Mouse (Mus musculus): ENCODE measurements around the gene Acacb. TPM values are rescaled to one million over a fixed set of nuclear protein-coding genes. Genes with fewer than 3 reads are reported as not detected.

Acacb gene
- polyA plus RNA-seq, 2 experiments: 2.7 to 4.9 TPM

- Histone ChIP-seq H3K27ac (replicated peaks; ENCODE audit: low read depth, low read length) (no peak overlapping the region), H3K9me3 (ENCODE audit: control insufficient read depth, low read length) (no peaks in the 10 kb centered on the region), H3K4me1 (ENCODE audit: control insufficient read depth, insufficient read depth, low read length) (peaks cover 6% of the 10 kb centered on the region; the same call in 1 of the 2 replicates), H3K9ac (ENCODE audit: low read depth, low read length, severe bottlenecking) (no peak overlapping the region), H3K27me3 (ENCODE audit: control insufficient read depth, insufficient read depth, low read length) (no peaks in the 10 kb centered on the region), H3K4me2 (replicated peaks; ENCODE audit: low read depth, low read length, severe bottlenecking) (no peak overlapping the region), H3K36me3 (ENCODE audit: control insufficient read depth, insufficient read depth, low read length) (no peaks in the 10 kb centered on the region), H3K4me3 (replicated peaks; ENCODE audit: low read length) (no peak overlapping the region)
- no peak for TF ChIP-seq POLR2A (IDR thresholded peaks at IDR 0.05; ENCODE audit: borderline replicate concordance, extremely low read depth, insufficient read depth, insufficient read length)
- 78% methylated on average over 4 of the region's 4 CpGs for WGBS
- DNase-seq (ENCODE audit: low spot score): no peak
- no peak for ATAC-seq (ENCODE audit: low FRiP score, low read depth)
These were observed 31.8 kb downstream of the Acacb start for GRCm38 (mm10) chr5:114177966-114178719.

- no peak for TF ChIP-seq POLR2A (IDR thresholded peaks at IDR 0.05; ENCODE audit: borderline replicate concordance, extremely low read depth, insufficient read depth, insufficient read length)
These were observed 33.2 kb downstream of the Acacb start for GRCm38 (mm10) chr5:114179541-114179940.

GRCm38 (mm10) chr5:114183493-114183892 lies 37.2 kb downstream of the Acacb start:
- Histone ChIP-seq H3K9me3 (ENCODE audit: control insufficient read depth, low read length) (no peaks in the 10 kb centered on the region), H3K27ac (replicated peaks; ENCODE audit: low read depth, low read length) (no peak overlapping the region), H3K4me2 (replicated peaks; ENCODE audit: low read depth, low read length, severe bottlenecking) (no peak overlapping the region), H3K36me3 (ENCODE audit: control insufficient read depth, insufficient read depth, low read length) (no peaks in the 10 kb centered on the region), H3K27me3 (ENCODE audit: control insufficient read depth, insufficient read depth, low read length) (no peaks in the 10 kb centered on the region), H3K9ac (ENCODE audit: low read depth, low read length, severe bottlenecking) (no peak overlapping the region), H3K4me3 (replicated peaks; ENCODE audit: low read length) (no peak overlapping the region), H3K4me1 (ENCODE audit: control insufficient read depth, insufficient read depth, low read length) (no peaks in the 10 kb centered on the region)
- TF ChIP-seq POLR2A (IDR thresholded peaks at IDR 0.05; ENCODE audit: borderline replicate concordance, extremely low read depth, insufficient read depth, insufficient read length): no peak
- 97% methylated on average over 2 of the region's 2 CpGs for WGBS
- no peak for ATAC-seq (ENCODE audit: low FRiP score, low read depth)
- no peak for DNase-seq (ENCODE audit: low spot score)

More at GRCm38 (mm10) chr5:114179541-114179940, 33.2 kb downstream of the Acacb start:
- peaks cover 6% of the 10 kb centered on the region; the same call in 1 of the 2 replicates for H3K4me1 ChIP-seq (ENCODE audit: control insufficient read depth, insufficient read depth, low read length)
- no peak overlapping the region for H3K9ac ChIP-seq (ENCODE audit: low read depth, low read length, severe bottlenecking)
- 85% methylated on average over 11 of the region's 11 CpGs for WGBS
- no peaks in the 10 kb centered on the region for H3K27me3 ChIP-seq (ENCODE audit: control insufficient read depth, insufficient read depth, low read length)
- no peak overlapping the region for H3K4me3 ChIP-seq (replicated peaks; ENCODE audit: low read length)
- H3K9me3 ChIP-seq (ENCODE audit: control insufficient read depth, low read length): no peaks in the 10 kb centered on the region
- no peak for DNase-seq (ENCODE audit: low spot score)
- no peak overlapping the region for H3K27ac ChIP-seq (replicated peaks; ENCODE audit: low read depth, low read length)
- no peak overlapping the region for H3K4me2 ChIP-seq (replicated peaks; ENCODE audit: low read depth, low read length, severe bottlenecking)
- no peaks in the 10 kb centered on the region for H3K36me3 ChIP-seq (ENCODE audit: control insufficient read depth, insufficient read depth, low read length)
- no peak for ATAC-seq (ENCODE audit: low FRiP score, low read depth)

GRCm38 (mm10) chr5:114187108-114187507 lies 40.8 kb downstream of the Acacb start:
- no peaks in the 10 kb centered on the region for H3K9me3 ChIP-seq (ENCODE audit: control insufficient read depth, low read length)
- TF ChIP-seq POLR2A (IDR thresholded peaks at IDR 0.05; ENCODE audit: borderline replicate concordance, extremely low read depth, insufficient read depth, insufficient read length): no peak
- H3K4me3 ChIP-seq (replicated peaks; ENCODE audit: low read length): no peak overlapping the region
- no peak overlapping the region for H3K4me2 ChIP-seq (replicated peaks; ENCODE audit: low read depth, low read length, severe bottlenecking)
- ATAC-seq (ENCODE audit: low FRiP score, low read depth) (no peak), DNase-seq (ENCODE audit: low spot score) (no peak)
- H3K27ac ChIP-seq (replicated peaks; ENCODE audit: low read depth, low read length): no peak overlapping the region
- no peak overlapping the region for H3K9ac ChIP-seq (ENCODE audit: low read depth, low read length, severe bottlenecking)
- no peaks in the 10 kb centered on the region for H3K27me3 ChIP-seq (ENCODE audit: control insufficient read depth, insufficient read depth, low read length)
- WGBS: 83% methylated on average over 2 of the region's 2 CpGs
- no peaks in the 10 kb centered on the region for H3K36me3 ChIP-seq (ENCODE audit: control insufficient read depth, insufficient read depth, low read length)
- H3K4me1 ChIP-seq (ENCODE audit: control insufficient read depth, insufficient read depth, low read length): no peaks in the 10 kb centered on the region

GRCm38 (mm10) chr5:114188900-114189464 lies 42.6 kb downstream of the Acacb start:
- Histone ChIP-seq H3K9me3 (ENCODE audit: control insufficient read depth, low read length) (no peaks in the 10 kb centered on the region), H3K4me1 (ENCODE audit: control insufficient read depth, insufficient read depth, low read length) (no peaks in the 10 kb centered on the region), H3K27me3 (ENCODE audit: control insufficient read depth, insufficient read depth, low read length) (no peaks in the 10 kb centered on the region), H3K36me3 (ENCODE audit: control insufficient read depth, insufficient read depth, low read length) (no peaks in the 10 kb centered on the region), H3K4me2 (replicated peaks; ENCODE audit: low read depth, low read length, severe bottlenecking) (no peak overlapping the region), H3K9ac (ENCODE audit: low read depth, low read length, severe bottlenecking) (no peak overlapping the region), H3K27ac (replicated peaks; ENCODE audit: low read depth, low read length) (no peak overlapping the region), H3K4me3 (replicated peaks; ENCODE audit: low read length) (no peak overlapping the region)
- no peak for TF ChIP-seq POLR2A (IDR thresholded peaks at IDR 0.05; ENCODE audit: borderline replicate concordance, extremely low read depth, insufficient read depth, insufficient read length)
- ATAC-seq (ENCODE audit: low FRiP score, low read depth) (no peak), DNase-seq (ENCODE audit: low spot score) (no peak)
- 78% methylated on average over 12 of the region's 12 CpGs for WGBS
